10 mouse cellular contexts compared by ENCODE assay signal in the genomic region with DNA sequence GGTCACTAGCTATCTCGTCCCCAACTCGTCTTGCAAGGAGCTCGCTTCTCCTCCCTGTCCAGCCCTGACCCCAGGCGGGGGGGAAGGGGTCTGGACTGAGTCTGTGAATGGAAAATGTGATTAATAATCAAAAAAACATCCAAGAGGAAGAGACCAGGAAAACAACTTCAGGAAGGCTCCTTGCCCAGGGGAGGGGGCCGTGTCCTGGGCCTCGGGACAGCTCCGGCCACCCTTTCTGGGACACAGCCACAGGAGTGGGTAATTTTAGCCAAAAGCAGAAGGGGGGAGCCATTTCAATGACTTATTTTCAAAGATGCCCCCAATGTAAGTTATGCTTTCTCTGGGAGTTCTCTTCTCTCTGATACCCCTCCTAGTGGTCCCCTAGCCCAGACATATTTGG. TPM values are rescaled to one million over a fixed set of nuclear protein-coding genes. Genes with fewer than 3 reads are reported as not detected.
"Had no signal": no experiment of that assay in that cellular context is flagged by ENCODE, and none has a peak within 500 bp of the region (broad histone marks: within the 10 kb centered on the region; RNA-seq: fewer than 3 reads in every experiment).

Gene Gm13305, minus strand, starts transcription at position 101 of the 400 bp plus-strand sequence.

RNA-seq across cellular contexts. Expression of gene Gm13305, which starts in this region (rescaled TPM):
- polyA plus RNA-seq: embryonic facial prominence, embryonic 11.5 days; embryonic facial prominence, embryonic 12.5 days; forebrain, embryonic 10.5 days; forebrain, embryonic 11.5 days; forebrain, embryonic 12.5 days; forebrain, embryonic 13.5 days; forebrain, embryonic 14.5 days; forebrain, embryonic 15.5 days; forebrain, embryonic 16.5 days; forebrain, postnatal 0 days had no signal
